Mouse (Mus musculus) kidney, adult 2 months (tissue): ENCODE measurements around the gene Cdrt4. TPM values are rescaled to one million over a fixed set of nuclear protein-coding genes. Genes with fewer than 3 reads are reported as not detected.

Experiments
- DNase-seq: peaks from one replicate; pipeline ENCODE4 v3.0.0; 2021
- H3K27ac ChIP-seq: fragments of 200-500 bp; 2 replicates; pipeline ENCODE4 v1.5.1; 2012; ENCODE audit warnings: low read depth, low read length, control low read depth, inconsistent platforms; ENCODE audit not compliant: insufficient read depth
- H3K27me3 ChIP-seq: fragments of 200-500 bp; replicated peaks from 2 replicates; pipeline ENCODE4 v1.6.1; 2012; ENCODE audit warnings: mild to moderate bottlenecking, moderate library complexity, low read length, inconsistent platforms; ENCODE audit not compliant: control insufficient read depth, insufficient read depth
- H3K36me3 ChIP-seq: fragments of 200-500 bp; 2 replicates; pipeline ENCODE4 v1.6.1; 2012; ENCODE audit warnings: mild to moderate bottlenecking, moderate library complexity, low read length, inconsistent platforms; ENCODE audit not compliant: control insufficient read depth, insufficient read depth
- H3K4me1 ChIP-seq: fragments of 200-500 bp; 2 replicates; pipeline ENCODE4 v1.6.1; 2011; ENCODE audit warnings: low read length; ENCODE audit not compliant: control insufficient read depth, insufficient read depth
- H3K4me3 ChIP-seq: fragments of 200-500 bp; 2 replicates; pipeline ENCODE4 v1.5.1; 2011; ENCODE audit warnings: mild to moderate bottlenecking, low read depth, low read length, control low read depth; ENCODE audit not compliant: insufficient read depth
- CTCF ChIP-seq: fragments of 200-500 bp; conservative IDR thresholded peaks from 2 replicates; pipeline ENCODE4 v1.5.1; 2011; ENCODE audit warnings: low read depth, mild to moderate bottlenecking, control low read depth, low read length, moderate library complexity, mixed read lengths; ENCODE audit not compliant: insufficient read depth, insufficient read length
- POLR2A ChIP-seq: fragments of 200-500 bp; IDR thresholded peaks from one replicate; pipeline ENCODE4 v1.6.1; 2011; ENCODE audit warnings: low read depth, low read length, control low read depth
- WGBS: fragments of 180-500 bp; shearing (Covaris S2); methylation state at CpG from one replicate; pipeline ENCODE4 v1.1.7; 2018; 5-methylcytosine and 5-hydroxymethylcytosine counted together
- polyA plus RNA-seq: library from polyadenylated mRNA; depleted of rRNA; stranded (reverse); fragments of >200 nt; gene quantifications from 2 replicates; pipeline ENCODE4 v1.2.3, GENCODE M21; 2012

Cdrt4 gene
- polyA plus RNA-seq, 1 experiment: not detected

DNA sequence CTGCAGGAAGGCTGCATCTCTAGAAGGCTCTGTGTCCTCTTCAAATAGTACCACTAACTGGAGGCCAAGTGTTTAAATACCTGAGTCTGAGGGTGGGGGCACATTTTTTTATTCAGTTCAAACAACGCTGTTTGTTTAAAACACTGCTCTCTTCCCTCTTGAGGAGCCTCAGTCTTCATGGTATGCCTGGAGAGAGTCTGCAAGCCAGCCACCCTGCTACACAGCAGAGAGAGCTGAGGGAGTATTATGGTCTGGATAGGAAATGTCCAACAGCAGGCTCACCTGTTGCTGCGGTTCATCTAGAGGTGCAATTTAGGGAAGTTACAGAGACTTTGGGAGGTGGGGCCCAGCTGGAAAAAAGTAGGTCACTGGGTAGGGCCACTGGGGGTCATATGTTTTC is 35.5 kb upstream of the Cdrt4 start:
- no peaks in the 10 kb centered on the region for H3K4me1 ChIP-seq
- no peaks in the 10 kb centered on the region for H3K27me3 ChIP-seq
- DNase-seq: no peak
- WGBS: 81% methylated on average over 2 of the region's 2 CpGs
- no peak for TF ChIP-seq CTCF
- TF ChIP-seq POLR2A: no peak
- no peaks in the 10 kb centered on the region for H3K36me3 ChIP-seq
- no peak overlapping the region for H3K4me3 ChIP-seq
- H3K27ac ChIP-seq: no peak overlapping the region

DNA sequence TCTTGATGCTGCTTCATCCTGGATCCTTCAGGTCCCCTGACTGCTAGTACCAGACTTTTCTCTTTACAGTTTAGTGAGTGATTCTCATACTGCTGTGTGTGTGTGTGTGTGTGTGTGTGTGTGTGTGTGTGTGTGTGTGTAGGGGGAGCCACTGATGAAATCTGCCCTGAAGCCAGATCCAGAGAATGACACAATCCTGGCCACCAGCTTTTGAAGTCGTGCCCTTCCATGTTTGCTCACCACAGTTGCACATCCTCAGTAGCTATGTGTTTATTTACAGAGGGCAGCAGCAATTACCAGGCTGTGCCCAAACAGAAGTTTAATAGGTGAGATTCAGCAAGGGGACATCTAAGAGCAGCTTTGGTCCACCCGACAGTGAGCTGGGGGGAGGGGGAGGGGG is 34.2 kb upstream of the Cdrt4 start:
- DNase-seq: no peak
- Histone ChIP-seq H3K4me3 (no peak overlapping the region), H3K27me3 (no peaks in the 10 kb centered on the region), H3K27ac (no peak overlapping the region), H3K36me3 (no peaks in the 10 kb centered on the region), H3K4me1 (peaks cover 2% of the 10 kb centered on the region; the same call in 1 of the 2 replicates)
- 14% methylated on average over 2 of the region's 2 CpGs for WGBS
- TF ChIP-seq POLR2A (no peak), CTCF (no peak)

DNA sequence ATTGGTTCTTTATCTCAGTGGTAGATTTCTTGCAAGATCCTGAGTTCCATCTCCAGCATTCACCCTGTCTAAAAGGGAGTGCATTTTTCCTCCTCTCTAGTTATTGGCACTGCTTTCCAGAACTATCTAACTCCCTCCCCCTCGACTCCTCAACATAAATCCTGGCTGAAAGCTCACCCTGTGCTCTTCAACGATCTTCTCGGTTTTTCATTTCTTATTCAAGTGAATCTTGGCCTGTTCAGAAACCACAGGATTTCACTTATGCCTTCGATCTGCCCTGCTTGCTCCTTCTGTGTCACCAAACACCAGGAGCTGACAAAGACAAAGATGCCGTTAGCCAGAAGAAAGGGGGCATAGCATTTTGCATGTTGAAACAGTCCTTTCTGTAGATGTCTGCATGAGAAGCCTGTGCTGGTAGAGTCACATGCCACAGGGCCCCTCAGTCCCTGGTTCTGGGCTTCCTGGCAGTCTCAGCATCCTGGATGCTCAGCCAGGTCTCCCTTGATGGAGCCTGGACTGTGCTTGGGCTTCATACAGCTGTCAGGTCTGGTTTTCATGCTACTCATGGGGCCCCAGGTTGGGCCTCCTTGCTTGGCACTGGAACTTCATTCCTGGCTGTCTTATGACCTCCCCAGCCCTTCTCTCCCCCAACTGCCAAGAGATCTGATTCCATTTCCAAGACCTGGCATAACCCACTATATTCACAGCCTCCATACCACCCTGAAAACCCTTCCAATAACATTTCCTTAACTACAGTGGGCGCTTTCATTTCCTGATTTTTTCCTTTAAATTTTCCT is 30.8 kb upstream of the Cdrt4 start:
- no peaks in the 10 kb centered on the region for H3K36me3 ChIP-seq
- TF ChIP-seq CTCF (no peak), POLR2A (no peak)
- no peak overlapping the region for H3K27ac ChIP-seq
- H3K4me1 ChIP-seq: peaks cover 2% of the 10 kb centered on the region; the same call in 1 of the 2 replicates
- WGBS: 50% methylated on average over 6 of the region's 6 CpGs
- H3K27me3 ChIP-seq: no peaks in the 10 kb centered on the region
- DNase-seq: no peak
- H3K4me3 ChIP-seq: no peak overlapping the region

DNA sequence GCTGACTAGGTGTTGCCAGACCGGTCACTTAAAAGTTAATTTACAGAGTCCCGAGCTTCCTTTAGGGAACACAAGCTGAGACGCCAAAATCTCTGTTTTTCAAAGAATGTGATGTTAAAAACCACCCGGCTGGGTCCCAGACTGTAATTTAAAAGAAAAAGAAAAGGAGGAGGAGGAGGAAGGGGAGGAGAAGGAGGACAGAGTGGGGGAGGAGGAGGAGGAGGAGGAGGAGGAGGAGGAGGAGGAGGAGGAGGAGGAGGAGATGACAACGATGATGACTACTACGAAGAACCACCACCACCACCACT is 30.3 kb upstream of the Cdrt4 start:
- no peaks in the 10 kb centered on the region for H3K27me3 ChIP-seq
- 11% methylated on average over 6 of the region's 6 CpGs for WGBS
- H3K36me3 ChIP-seq: no peaks in the 10 kb centered on the region
- H3K27ac ChIP-seq: no peak overlapping the region
- no peak for TF ChIP-seq POLR2A
- TF ChIP-seq CTCF: no peak
- H3K4me1 ChIP-seq: peaks cover 2% of the 10 kb centered on the region; the same call in 1 of the 2 replicates
- no peak for DNase-seq
- peak overlapping the region; percentile 33 for H3K4me3 ChIP-seq

DNA sequence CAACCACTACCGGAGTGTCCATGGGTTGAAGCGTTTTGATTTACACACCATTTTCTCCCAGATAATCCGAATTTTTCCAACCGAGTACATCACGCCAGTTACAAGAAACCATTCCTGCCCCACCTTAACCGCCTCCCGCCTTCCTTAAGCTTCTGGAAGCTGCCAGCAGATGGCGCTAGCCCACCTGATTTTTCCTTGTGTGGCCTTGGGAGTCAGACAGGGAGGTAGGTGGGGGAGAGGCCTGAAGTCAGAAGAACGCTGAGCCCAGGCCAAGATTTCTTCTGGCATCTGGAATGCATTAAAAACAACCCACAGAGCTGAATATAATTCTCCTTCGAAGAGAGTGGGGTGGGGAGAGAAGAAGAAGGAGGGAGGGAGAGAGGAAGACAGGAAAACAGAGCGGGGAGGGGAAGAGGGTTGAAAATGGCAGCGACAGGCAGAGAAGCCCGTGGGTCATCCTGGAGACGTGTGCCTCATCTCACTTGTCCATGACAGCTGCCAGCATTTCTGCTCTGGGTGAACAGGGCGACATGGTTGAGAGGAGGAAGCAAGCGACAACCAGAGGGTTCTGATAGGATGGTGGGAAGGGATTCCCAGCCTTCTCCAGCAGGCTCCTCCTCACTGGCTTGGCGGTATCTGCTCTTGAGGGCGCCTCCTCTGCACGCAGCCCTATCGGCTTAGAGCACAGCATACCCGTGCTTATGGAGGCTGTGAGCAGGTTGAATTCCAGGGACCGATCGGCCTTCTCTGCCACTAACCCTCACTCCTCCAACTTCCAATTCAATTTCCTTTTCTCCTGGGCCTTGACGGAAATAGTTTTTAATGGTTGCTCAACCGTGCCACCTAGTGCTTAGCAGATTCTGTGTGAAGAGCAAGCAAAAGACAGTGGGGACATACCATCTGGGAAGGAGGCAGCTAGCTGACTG is 29.7 kb upstream of the Cdrt4 start:
- TF ChIP-seq POLR2A: no peak
- TF ChIP-seq CTCF: peak; percentile 90
- Histone ChIP-seq H3K4me3 (peak overlapping the region; percentile 33), H3K27me3 (no peaks in the 10 kb centered on the region), H3K4me1 (peaks cover 2% of the 10 kb centered on the region; the same call in 1 of the 2 replicates), H3K36me3 (no peaks in the 10 kb centered on the region), H3K27ac (peak overlapping the region; percentile 14)
- DNase-seq: peak; percentile 93
- WGBS: 20% methylated on average over 25 of the region's 25 CpGs

DNA sequence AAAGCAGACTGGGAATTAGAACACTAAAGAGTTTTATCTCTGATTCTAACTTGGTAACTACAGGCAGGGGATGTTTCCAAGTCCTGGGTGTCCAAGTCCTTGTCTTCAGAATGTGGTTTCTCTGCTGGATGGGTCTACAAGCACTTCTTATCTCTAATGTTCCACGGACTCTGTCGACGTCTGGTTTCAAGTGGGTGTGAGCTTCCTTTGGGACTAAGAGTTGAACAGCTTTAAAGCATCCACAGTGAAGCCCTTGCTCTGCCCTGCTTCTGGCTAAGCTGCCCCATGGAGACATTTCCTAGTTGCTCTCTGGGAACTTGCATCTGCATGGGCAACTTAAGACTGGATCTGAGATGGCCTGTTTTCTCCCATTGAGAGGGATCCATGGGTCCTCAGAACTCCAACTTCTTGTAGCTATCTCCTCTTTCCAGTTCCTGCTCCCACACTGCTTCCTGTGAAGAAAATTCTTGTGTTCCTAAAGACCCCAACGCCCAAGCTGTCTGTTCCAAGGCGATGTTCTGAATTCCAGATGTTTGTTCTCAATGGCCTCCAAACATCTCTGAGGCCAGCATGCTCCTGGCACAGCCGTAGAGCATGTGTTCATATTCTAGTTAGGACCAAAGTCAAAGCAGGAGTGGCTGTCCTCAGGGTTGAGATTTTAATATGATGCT is 26.8 kb upstream of the Cdrt4 start:
- DNase-seq: no peak
- H3K4me1 ChIP-seq: peaks cover 2% of the 10 kb centered on the region; the same call in 1 of the 2 replicates
- H3K36me3 ChIP-seq: no peaks in the 10 kb centered on the region
- 78% methylated on average over 6 of the region's 6 CpGs for WGBS
- H3K4me3 ChIP-seq: no peak overlapping the region
- no peaks in the 10 kb centered on the region for H3K27me3 ChIP-seq
- H3K27ac ChIP-seq: no peak overlapping the region
- no peak for TF ChIP-seq CTCF

DNA sequence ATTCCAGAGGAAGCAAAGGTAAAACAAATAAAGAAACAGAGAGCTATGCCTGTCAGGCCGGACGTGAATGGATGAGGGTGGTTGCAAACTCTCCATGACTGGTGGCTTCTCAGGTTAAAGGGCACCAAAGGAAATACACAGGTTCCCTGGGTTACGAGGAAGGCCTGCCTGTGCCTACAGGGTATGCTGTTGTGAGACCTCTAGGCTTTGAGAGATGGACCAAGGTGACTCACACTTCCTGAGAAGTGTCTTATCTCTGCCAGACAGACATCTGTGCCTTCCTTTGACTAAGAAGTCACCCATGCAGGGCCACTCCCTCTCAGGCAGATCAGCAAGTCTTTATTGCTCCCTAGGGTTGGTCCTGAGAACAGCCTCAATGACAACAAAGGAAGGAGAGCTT is 21.2 kb upstream of the Cdrt4 start:
- Histone ChIP-seq H3K27ac (peak overlapping the region; percentile 48; the same call in 1 of the 2 replicates), H3K36me3 (no peaks in the 10 kb centered on the region), H3K4me1 (no peaks in the 10 kb centered on the region), H3K27me3 (no peaks in the 10 kb centered on the region), H3K4me3 (no peak overlapping the region)
- 44% methylated on average over 3 of the region's 3 CpGs for WGBS
- peak; percentile 86 for DNase-seq
- no peak for TF ChIP-seq CTCF
- TF ChIP-seq POLR2A: no peak
